Mouse (Mus musculus) stomach, embryonic 15.5 days (tissue): ENCODE data around the gene Hivep1. TPM values are rescaled to one million over a fixed set of nuclear protein-coding genes. Genes with fewer than 3 reads are reported as not detected.

Experiments used
- ATAC-seq: fragments of 200-750 bp; cut with Nextera tagmentation; 2 replicates; pipeline ENCODE4 v1.8.0; 2017; ENCODE audit warnings: low read depth, moderate number of reproducible peaks, moderate TSS enrichment; ENCODE audit not compliant: insufficient read depth, low FRiP score
- H3K27ac ChIP-seq: fragments of 300-500 bp; sonication (generic); 2 replicates; pipeline ENCODE4 v1.5.1; 2015; ENCODE audit warnings: mild to moderate bottlenecking, inconsistent platforms
- H3K27me3 ChIP-seq: fragments of 300-500 bp; sonication (generic); replicated peaks from 2 replicates; pipeline ENCODE4 v1.6.1; 2015; ENCODE audit warnings: inconsistent platforms
- H3K36me3 ChIP-seq: fragments of 300-500 bp; sonication (generic); 2 replicates; pipeline ENCODE4 v1.6.1; 2015; ENCODE audit warnings: inconsistent platforms
- H3K4me1 ChIP-seq: fragments of 300-500 bp; sonication (generic); 2 replicates; pipeline ENCODE4 v1.6.1; 2015; ENCODE audit warnings: inconsistent platforms
- H3K4me2 ChIP-seq: fragments of 300-500 bp; sonication (generic); 2 replicates; pipeline ENCODE4 v1.6.1; 2015; ENCODE audit warnings: mild to moderate bottlenecking, inconsistent platforms
- H3K4me3 ChIP-seq: fragments of 300-500 bp; sonication (generic); replicated peaks from 2 replicates; pipeline ENCODE4 v1.5.1; 2015; ENCODE audit warnings: inconsistent platforms
- H3K9ac ChIP-seq: fragments of 300-500 bp; sonication (generic); 2 replicates; pipeline ENCODE4 v1.6.1; 2015; ENCODE audit warnings: inconsistent platforms
- H3K9me3 ChIP-seq: fragments of 300-500 bp; sonication (generic); 2 replicates; pipeline ENCODE4 v1.6.1; 2016; ENCODE audit warnings: inconsistent platforms
- WGBS: fragments of 180-500 bp; shearing (Covaris S2); methylation state at CpG from one replicate; pipeline ENCODE4 v1.1.7; 2015; 5-methylcytosine and 5-hydroxymethylcytosine counted together
- polyA plus RNA-seq: library from polyadenylated mRNA; unstranded; fragments of >200 nt; fragmentation: Nextera tagmentation; extraction: Ambion mirVana; gene quantifications from 2 replicates; pipeline ENCODE4 v1.2.1, GENCODE M21; 2015

Gene Hivep1
- polyA plus RNA-seq, 1 experiment from 2014 or later: 9.4 TPM

GRCm38 (mm10) chr13:42121106-42121776 is 69.4 kb downstream of the Hivep1 start:
- no peak overlapping the region for H3K4me2 ChIP-seq
- no peaks in the 10 kb centered on the region for H3K27me3 ChIP-seq
- H3K9ac ChIP-seq: no peak overlapping the region
- H3K27ac ChIP-seq: no peak overlapping the region
- H3K4me1 ChIP-seq: no peaks in the 10 kb centered on the region
- H3K4me3 ChIP-seq: no peak overlapping the region
- 73% methylated on average over 5 of the region's 5 CpGs for WGBS
- no peak for ATAC-seq
- H3K36me3 ChIP-seq: no peaks in the 10 kb centered on the region
- H3K9me3 ChIP-seq: no peaks in the 10 kb centered on the region

GRCm38 (mm10) chr13:42121777-42122682 is 70.2 kb downstream of the Hivep1 start:
- no peak overlapping the region for H3K9ac ChIP-seq
- no peak overlapping the region for H3K4me3 ChIP-seq
- ATAC-seq: no peak
- WGBS: 74% methylated on average over 5 of the region's 5 CpGs
- H3K27ac ChIP-seq: no peak overlapping the region
- H3K36me3 ChIP-seq: no peaks in the 10 kb centered on the region
- H3K4me2 ChIP-seq: no peak overlapping the region
- H3K4me1 ChIP-seq: no peaks in the 10 kb centered on the region
- H3K9me3 ChIP-seq: no peaks in the 10 kb centered on the region
- no peaks in the 10 kb centered on the region for H3K27me3 ChIP-seq

GRCm38 (mm10) chr13:42144627-42145026 is 92.8 kb downstream of the Hivep1 start:
- no peak overlapping the region for H3K4me2 ChIP-seq

GRCm38 (mm10) chr13:42149328-42150071 is 97.7 kb downstream of the Hivep1 start:
- H3K27ac ChIP-seq: no peak overlapping the region
- no peak overlapping the region for H3K9ac ChIP-seq
- no peaks in the 10 kb centered on the region for H3K36me3 ChIP-seq
- 46% methylated on average over 9 of the region's 9 CpGs for WGBS
- no peak overlapping the region for H3K4me2 ChIP-seq
- no peaks in the 10 kb centered on the region for H3K9me3 ChIP-seq
- H3K27me3 ChIP-seq: no peaks in the 10 kb centered on the region
- H3K4me1 ChIP-seq: peaks cover 2% of the 10 kb centered on the region; the same call in 1 of the 2 replicates
- no peak overlapping the region for H3K4me3 ChIP-seq
- no peak for ATAC-seq

More at GRCm38 (mm10) chr13:42144627-42145026, 92.8 kb downstream of the Hivep1 start:
- Histone ChIP-seq H3K27me3 (no peaks in the 10 kb centered on the region), H3K4me3 (no peak overlapping the region), H3K4me1 (peaks cover under 1% of the 10 kb centered on the region; the same call in 1 of the 2 replicates), H3K36me3 (no peaks in the 10 kb centered on the region), H3K9me3 (no peaks in the 10 kb centered on the region), H3K9ac (no peak overlapping the region), H3K27ac (no peak overlapping the region)
- no peak for ATAC-seq
- 71% methylated on average over 3 of the region's 3 CpGs for WGBS

- WGBS: 42% methylated on average over 5 of the region's 5 CpGs
- H3K27ac ChIP-seq: no peak overlapping the region
Observed at GRCm38 (mm10) chr13:42150072-42150450, 98.2 kb downstream of the Hivep1 start.

GRCm38 (mm10) chr13:42150462-42151127 is 98.8 kb downstream of the Hivep1 start:
- no peak for ATAC-seq
- H3K4me1 ChIP-seq: peaks cover 2% of the 10 kb centered on the region; the same call in 1 of the 2 replicates
- H3K36me3 ChIP-seq: peaks cover 9% of the 10 kb centered on the region
- 80% methylated on average over 9 of the region's 9 CpGs for WGBS
- H3K9ac ChIP-seq: no peak overlapping the region
- H3K4me2 ChIP-seq: no peak overlapping the region
- no peak overlapping the region for H3K4me3 ChIP-seq
- H3K27ac ChIP-seq: no peak overlapping the region
- no peaks in the 10 kb centered on the region for H3K27me3 ChIP-seq
- H3K9me3 ChIP-seq: no peaks in the 10 kb centered on the region

More at GRCm38 (mm10) chr13:42150072-42150450, 98.2 kb downstream of the Hivep1 start:
- no peak for ATAC-seq
- no peak overlapping the region for H3K9ac ChIP-seq
- no peaks in the 10 kb centered on the region for H3K27me3 ChIP-seq
- H3K4me3 ChIP-seq: no peak overlapping the region
- H3K36me3 ChIP-seq: peaks cover 4% of the 10 kb centered on the region
- H3K4me1 ChIP-seq: peaks cover 2% of the 10 kb centered on the region; the same call in 1 of the 2 replicates
- no peak overlapping the region for H3K4me2 ChIP-seq
- H3K9me3 ChIP-seq: no peaks in the 10 kb centered on the region

- Histone ChIP-seq H3K9ac (no peak overlapping the region), H3K27ac (no peak overlapping the region), H3K27me3 (no peaks in the 10 kb centered on the region), H3K36me3 (peaks cover 21% of the 10 kb centered on the region), H3K9me3 (no peaks in the 10 kb centered on the region), H3K4me2 (no peak overlapping the region), H3K4me1 (no peaks in the 10 kb centered on the region), H3K4me3 (no peak overlapping the region)
- no peak for ATAC-seq
- 90% methylated on average over 14 of the region's 14 CpGs for WGBS
Observed at GRCm38 (mm10) chr13:42158259-42158658, 106.4 kb downstream of the Hivep1 start.

GRCm38 (mm10) chr13:42159416-42160185 is 107.8 kb downstream of the Hivep1 start:
- ATAC-seq: no peak
- 83% methylated on average over 14 of the region's 14 CpGs for WGBS
- peaks cover 21% of the 10 kb centered on the region for H3K36me3 ChIP-seq

GRCm38 (mm10) chr13:42170802-42171201 is 119.0 kb downstream of the Hivep1 start:
- H3K4me3 ChIP-seq: no peak overlapping the region
- 83% methylated on average over 1 of the region's 1 CpGs for WGBS
- ATAC-seq: no peak
- H3K4me1 ChIP-seq: no peaks in the 10 kb centered on the region
- H3K9ac ChIP-seq: no peak overlapping the region
- no peak overlapping the region for H3K4me2 ChIP-seq
- H3K36me3 ChIP-seq: peaks cover 6% of the 10 kb centered on the region; the same call in 1 of the 2 replicates
- H3K27ac ChIP-seq: no peak overlapping the region
- H3K27me3 ChIP-seq: no peaks in the 10 kb centered on the region
- H3K9me3 ChIP-seq: no peaks in the 10 kb centered on the region

More at GRCm38 (mm10) chr13:42159416-42160185, 107.8 kb downstream of the Hivep1 start:
- H3K4me2 ChIP-seq: no peak overlapping the region
- no peak overlapping the region for H3K4me3 ChIP-seq
- H3K27ac ChIP-seq: no peak overlapping the region
- H3K9me3 ChIP-seq: no peaks in the 10 kb centered on the region
- H3K27me3 ChIP-seq: no peaks in the 10 kb centered on the region
- no peaks in the 10 kb centered on the region for H3K4me1 ChIP-seq
- no peak overlapping the region for H3K9ac ChIP-seq

GRCm38 (mm10) chr13:42174827-42175420 is 123.1 kb downstream of the Hivep1 start:
- Histone ChIP-seq H3K9ac (no peak overlapping the region), H3K4me1 (no peaks in the 10 kb centered on the region), H3K4me3 (no peak overlapping the region), H3K36me3 (peaks cover 6% of the 10 kb centered on the region; the same call in 1 of the 2 replicates), H3K27ac (no peak overlapping the region), H3K27me3 (no peaks in the 10 kb centered on the region), H3K4me2 (no peak overlapping the region), H3K9me3 (no peaks in the 10 kb centered on the region)
- WGBS: 25% methylated on average over 3 of the region's 3 CpGs
- ATAC-seq: no peak
